Mouse (Mus musculus) ES-E14 (cell line): ENCODE measurements around the gene Ttc17. TPM values are rescaled to one million over a fixed set of nuclear protein-coding genes. Genes with fewer than 3 reads are reported as not detected.
A peak's percentile ranks its signal among the peaks of the same experiment; 100 is the strongest.

Experiments used
- DNase-seq: peaks from one replicate; pipeline ENCODE4 v3.0.0-alpha.2; 2013; ENCODE audit warnings: low read depth, low spot score
- H3K27ac ChIP-seq: 2 replicates; pipeline ENCODE4 v1.5.1; 2012; ENCODE audit warnings: low read depth, mild to moderate bottlenecking, low read length, moderate library complexity, mixed read lengths; ENCODE audit not compliant: poor library complexity, insufficient read depth, severe bottlenecking
- H3K36me3 ChIP-seq: 2 replicates; pipeline ENCODE4 v1.6.1; 2012; ENCODE audit warnings: mild to moderate bottlenecking, low read length, moderate library complexity, mixed read lengths; ENCODE audit not compliant: control insufficient read depth, poor library complexity, insufficient read depth, severe bottlenecking
- H3K4me1 ChIP-seq, 2 experiments: fragments of 150-350 bp in 1 of 2; sonication (generic) in 1 of 2; 2 replicates each; pipeline ENCODE4 v1.6.1; 2012; ENCODE audit warnings: low read length in 2 of 2, mild to moderate bottlenecking in 1 of 2, mixed read lengths in 1 of 2; ENCODE audit not compliant: control insufficient read depth in 2 of 2, insufficient read depth in 2 of 2, poor library complexity in 1 of 2
- H3K4me3 ChIP-seq, 2 experiments: fragments of 150-350 bp in 1 of 2; sonication (generic) in 1 of 2; 2 replicates each; pipeline ENCODE4 v1.5.1; 2012; ENCODE audit warnings: low read length in 2 of 2, low read depth in 1 of 2, mild to moderate bottlenecking in 1 of 2, mixed read lengths in 1 of 2; ENCODE audit not compliant: insufficient read depth in 1 of 2, poor library complexity in 1 of 2, severe bottlenecking in 1 of 2
- H3K9ac ChIP-seq: 2 replicates; pipeline ENCODE4 v1.6.1; 2012; ENCODE audit warnings: low read depth, mild to moderate bottlenecking, low read length, mixed read lengths; ENCODE audit not compliant: poor library complexity, insufficient read depth, severe bottlenecking
- H3K9me3 ChIP-seq: fragments of 150-350 bp; sonication (generic); 2 replicates; pipeline ENCODE4 v1.6.1; 2012; ENCODE audit warnings: low read depth, mild to moderate bottlenecking, low read length; ENCODE audit not compliant: control insufficient read depth, insufficient read depth
- CHD2 ChIP-seq: IDR thresholded peaks from 2 replicates; pipeline ENCODE4 v1.6.1; 2014; ENCODE audit warnings: mild to moderate bottlenecking, low read depth, low read length, inconsistent platforms
- HCFC1 ChIP-seq: IDR thresholded peaks from 2 replicates; pipeline ENCODE4 v1.6.1; 2012; ENCODE audit warnings: low read length, inconsistent platforms, borderline replicate concordance; ENCODE audit not compliant: insufficient read depth
- MAFK ChIP-seq: IDR thresholded peaks from 2 replicates; pipeline ENCODE4 v1.6.1; 2014; ENCODE audit warnings: mild to moderate bottlenecking, low read depth, low read length, inconsistent platforms; ENCODE audit not compliant: insufficient read depth
- ZC3H11A ChIP-seq: IDR thresholded peaks from 2 replicates; pipeline ENCODE4 v1.6.1; 2012; ENCODE audit warnings: low read depth, mild to moderate bottlenecking, inconsistent platforms, low read length, borderline replicate concordance
- ZNF384 ChIP-seq: IDR thresholded peaks from 2 replicates; pipeline ENCODE4 v1.6.1; 2012; ENCODE audit warnings: low read depth, low read length, inconsistent platforms
- in situ Hi-C, 2 experiments: fragments of 600-800 bp; cut with MboI; formaldehyde crosslinking; loops; one replicate each; pipeline ENCODE4 v1.15.1; 2025; ENCODE audit warnings: low sequenced_read_pairs in 2 of 2, inconsistent platforms in 1 of 2; ENCODE audit not compliant: unreplicated experiment in 2 of 2
- total RNA-seq: library from RNA; depleted of rRNA; stranded (reverse); fragments of 300-350 nt; gene quantifications from 2 replicates; pipeline ENCODE4 v1.2.3, GENCODE M21; 2012; rRNA removed

Ttc17 gene
- total RNA-seq = 13.0 and 16.2 TPM in 2 replicates

DNA sequence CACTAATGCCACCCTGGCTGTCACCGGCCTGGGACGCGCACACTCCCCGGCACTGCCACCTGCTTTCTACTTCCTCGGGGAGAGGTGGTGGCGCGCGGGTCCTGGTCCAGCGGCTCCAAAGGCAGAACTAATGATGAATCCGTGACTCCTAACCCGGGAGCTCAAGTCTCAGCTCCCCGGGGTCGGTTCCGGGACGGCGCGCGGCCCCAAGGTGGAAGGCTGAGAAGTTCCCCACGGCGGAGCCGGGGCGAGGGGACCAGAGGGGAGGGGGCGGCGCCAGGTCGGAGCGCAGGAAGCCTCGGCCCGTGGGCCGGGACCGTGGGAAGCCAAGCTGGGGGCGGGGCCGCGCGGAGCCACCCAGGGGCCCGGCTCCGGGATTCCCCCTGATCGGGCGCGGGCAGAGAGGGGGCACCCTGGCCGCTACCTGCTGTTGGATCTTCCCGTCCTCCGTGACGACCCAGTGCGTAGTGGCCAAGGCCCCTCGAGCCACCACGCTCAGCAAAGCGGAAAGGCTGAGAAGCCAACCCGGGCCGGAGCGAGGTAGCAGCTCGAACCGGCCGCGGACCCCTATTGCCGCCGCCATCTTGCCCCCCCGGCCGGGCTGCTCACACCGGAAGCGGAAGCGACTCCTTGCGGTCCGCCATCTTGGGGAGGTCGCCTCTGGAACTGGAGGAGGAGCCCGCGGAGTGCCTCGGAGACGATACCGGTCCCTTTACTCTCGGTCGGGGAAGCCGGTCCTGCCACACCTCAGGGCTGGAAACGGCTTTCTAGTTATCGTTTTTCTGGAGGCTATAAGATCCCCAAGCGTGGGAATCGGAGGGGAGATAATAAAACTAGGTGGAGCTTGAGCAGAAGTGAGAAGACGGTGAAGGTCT is at the start of gene Ttc17:
TSS of gene Ttc17 (minus strand) at position 607 of the 875 bp plus-strand sequence.
- Histone ChIP-seq H3K36me3 (peaks cover 3% of the 10 kb centered on the region; the same call in 1 of the 2 replicates), H3K27ac (peak within 1 kb of the TSS; percentile 79), H3K4me3 (peak within 1 kb of the TSS; percentile 93 to 99), H3K9ac (peak within 1 kb of the TSS; percentile 93), H3K4me1 (no peaks in the 10 kb centered on the region), H3K9me3 (no peaks in the 10 kb centered on the region)
- in situ Hi-C loops = no loop called here
- no peak for TF ChIP-seq CHD2
- 0 out of 2 replicates have a peak, but pooled peaks have one; percentile 56 for TF ChIP-seq HCFC1
- DNase-seq = peak; percentile 81

DNA sequence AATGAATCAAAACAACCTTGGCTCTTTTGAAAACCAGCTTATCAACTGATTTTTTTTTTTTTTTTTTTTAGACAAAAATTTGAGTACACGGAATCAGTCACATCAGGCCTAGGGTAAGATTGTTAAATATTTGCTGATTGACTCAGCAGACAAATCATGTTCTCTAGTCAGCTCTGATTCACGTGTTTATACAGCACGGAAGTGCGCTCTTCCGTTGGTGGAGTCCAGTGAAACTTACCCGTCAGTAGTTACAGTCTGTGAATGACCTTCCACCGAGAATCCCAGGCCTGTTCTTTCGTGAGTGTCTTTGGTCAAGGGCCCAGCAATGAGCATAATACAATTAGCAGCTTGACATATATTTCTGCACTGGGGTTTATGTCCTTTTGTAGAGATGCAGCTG is 43.2 kb upstream of the Ttc17 start:
- H3K36me3 ChIP-seq = no peaks in the 10 kb centered on the region
- no peak overlapping the region for H3K27ac ChIP-seq
- no peak overlapping the region for H3K4me3 ChIP-seq
- no peaks in the 10 kb centered on the region for H3K9me3 ChIP-seq
- no peaks in the 10 kb centered on the region for H3K4me1 ChIP-seq
- TF ChIP-seq CHD2 = no peak
- no peak for TF ChIP-seq MAFK
- no peak for DNase-seq
- no peak overlapping the region for H3K9ac ChIP-seq
- in situ Hi-C loops = no loop called here

DNA sequence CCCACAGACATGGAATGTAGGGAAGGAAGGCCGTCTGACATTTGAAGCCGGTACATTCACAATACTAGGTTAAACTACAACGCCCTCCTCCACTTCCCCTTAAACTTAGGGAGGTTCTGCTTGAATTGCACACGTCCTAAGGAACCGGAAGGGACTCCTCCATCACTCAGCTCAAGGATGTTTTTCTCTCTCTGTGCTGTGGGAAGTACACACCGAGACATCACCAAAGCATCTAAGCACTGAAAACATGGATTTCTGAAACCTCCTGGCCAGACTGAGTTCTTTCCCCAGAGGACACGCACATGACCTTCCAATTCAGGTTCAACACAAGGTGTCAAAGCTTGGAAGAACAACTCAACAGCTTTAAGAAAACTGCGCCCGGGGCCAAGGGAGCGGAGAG is 30.5 kb upstream of the Ttc17 start:
- no peaks in the 10 kb centered on the region for H3K9me3 ChIP-seq
- TF ChIP-seq ZC3H11A (no peak), ZNF384 (no peak), CHD2 (no peak), HCFC1 (no peak), MAFK (no peak)
- no peak overlapping the region for H3K27ac ChIP-seq
- H3K4me1 ChIP-seq = peaks cover 0 to 10% of the 10 kb centered on the region in 2 experiments; a peak in 3 of 4 replicates
- H3K4me3 ChIP-seq = peak overlapping the region; percentile 95 to 96
- DNase-seq = peak; percentile 16
- in situ Hi-C loops = no loop called here
- H3K9ac ChIP-seq = peak overlapping the region; percentile 97
- no peaks in the 10 kb centered on the region; the same call in 1 of the 2 replicates for H3K36me3 ChIP-seq

DNA sequence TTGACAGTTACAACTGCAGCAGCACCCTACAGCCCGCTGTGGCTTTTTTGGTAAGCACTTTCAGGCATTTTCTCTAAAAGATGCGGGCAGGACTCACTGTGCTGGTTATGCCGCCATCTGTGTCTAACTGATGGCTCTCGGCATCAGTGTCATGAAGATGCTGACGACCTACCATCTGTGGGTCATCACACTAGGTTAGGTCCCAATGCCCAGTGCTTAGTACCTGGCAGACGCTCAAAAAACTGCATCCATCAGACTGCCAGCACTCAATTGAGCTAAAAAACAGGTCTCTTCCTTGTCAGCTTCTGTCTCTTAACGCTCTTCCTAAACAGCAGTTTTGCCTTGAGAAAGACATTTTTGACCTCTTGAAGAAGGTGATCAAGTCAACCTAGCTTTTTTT is 29.0 kb upstream of the Ttc17 start:
- H3K4me3 ChIP-seq = no peak overlapping the region
- no peaks in the 10 kb centered on the region for H3K9me3 ChIP-seq
- TF ChIP-seq MAFK = no peak
- TF ChIP-seq HCFC1 = no peak
- TF ChIP-seq ZC3H11A = no peak
- TF ChIP-seq ZNF384 = no peak
- TF ChIP-seq CHD2 = no peak
- H3K4me1 ChIP-seq = peaks cover 0 to 10% of the 10 kb centered on the region in 2 experiments; a peak in 3 of 4 replicates
- H3K36me3 ChIP-seq = peaks cover 3% of the 10 kb centered on the region
- no peak overlapping the region for H3K27ac ChIP-seq
- in situ Hi-C loops = no loop called here
- no peak for DNase-seq
- no peak overlapping the region for H3K9ac ChIP-seq

DNA sequence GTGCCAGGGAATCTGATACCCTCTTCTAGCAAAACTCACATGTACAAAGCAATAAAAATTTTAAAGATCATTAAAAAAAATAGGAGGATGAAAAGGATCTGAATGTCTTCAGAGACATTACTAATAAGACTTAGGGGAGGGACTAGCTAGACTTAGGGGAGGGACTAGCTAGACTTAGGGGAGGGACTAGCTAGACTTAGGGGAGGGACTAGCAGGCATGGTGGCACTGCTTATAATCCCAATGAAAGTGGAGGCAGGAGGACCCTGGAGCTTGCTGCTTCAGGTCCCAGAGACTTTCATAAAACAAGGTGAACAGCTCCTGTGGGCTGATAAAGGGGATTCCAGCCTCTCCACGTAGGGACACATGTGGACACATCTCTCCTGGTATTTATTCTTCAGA is 28.3 kb upstream of the Ttc17 start:
- H3K9ac ChIP-seq = no peak overlapping the region
- in situ Hi-C loops = no loop called here
- H3K9me3 ChIP-seq = no peaks in the 10 kb centered on the region
- peak; percentile 11 for DNase-seq
- peaks cover 3% of the 10 kb centered on the region for H3K36me3 ChIP-seq
- H3K4me3 ChIP-seq = no peak overlapping the region
- no peak overlapping the region for H3K27ac ChIP-seq
- TF ChIP-seq MAFK (no peak), ZNF384 (no peak), CHD2 (no peak), ZC3H11A (no peak), HCFC1 (no peak)
- peaks cover 0 to 10% of the 10 kb centered on the region in 2 experiments; a peak in 3 of 4 replicates for H3K4me1 ChIP-seq
